Mouse (Mus musculus) stomach, embryonic 16.5 days (tissue): ENCODE measurements around the gene Ccdc12. TPM values are rescaled to one million over a fixed set of nuclear protein-coding genes. Genes with fewer than 3 reads are reported as not detected.

Source experiments
- ATAC-seq: fragments of 200-750 bp; cut with Nextera tagmentation; 2 replicates; pipeline ENCODE4 v1.8.0; 2017; ENCODE audit warnings: moderate number of reproducible peaks, moderate TSS enrichment; ENCODE audit not compliant: insufficient read depth, low FRiP score
- H3K27ac ChIP-seq: fragments of 300-500 bp; sonication (generic); 2 replicates; pipeline ENCODE4 v1.5.1; 2014; ENCODE audit warnings: low read length
- H3K27me3 ChIP-seq: fragments of 300-500 bp; sonication (generic); 2 replicates; pipeline ENCODE4 v1.6.1; 2014; ENCODE audit warnings: low read length, control low read depth, mixed read lengths; ENCODE audit not compliant: control insufficient read depth, insufficient read depth
- H3K36me3 ChIP-seq: fragments of 300-500 bp; sonication (generic); 2 replicates; pipeline ENCODE4 v1.6.1; 2014; ENCODE audit warnings: low read length; ENCODE audit not compliant: control insufficient read depth, insufficient read depth
- H3K4me1 ChIP-seq: fragments of 300-500 bp; sonication (generic); 2 replicates; pipeline ENCODE4 v1.6.1; 2014; ENCODE audit warnings: low read length, control low read depth, mixed read lengths; ENCODE audit not compliant: control insufficient read depth, insufficient read depth
- H3K4me2 ChIP-seq: fragments of 300-500 bp; sonication (generic); 2 replicates; pipeline ENCODE4 v1.6.1; 2014; ENCODE audit warnings: low read depth, low read length, mixed read lengths
- H3K4me3 ChIP-seq: fragments of 300-500 bp; sonication (generic); replicated peaks from 2 replicates; pipeline ENCODE4 v1.5.1; 2014; ENCODE audit warnings: mild to moderate bottlenecking, low read length
- H3K9ac ChIP-seq: fragments of 300-500 bp; sonication (generic); 2 replicates; pipeline ENCODE4 v1.6.1; 2014; ENCODE audit warnings: low read length
- H3K9me3 ChIP-seq: fragments of 300-500 bp; sonication (generic); replicated peaks from 2 replicates; pipeline ENCODE4 v1.6.1; 2016; ENCODE audit warnings: low read length, control low read depth; ENCODE audit not compliant: control insufficient read depth
- WGBS: fragments of 180-500 bp; shearing (Covaris S2); extraction: QIAGEN DNeasy Blood & Tissue Kit; methylation state at CpG from one replicate; pipeline ENCODE4 v1.1.7; 2014; 5-methylcytosine and 5-hydroxymethylcytosine counted together
- polyA plus RNA-seq: library from polyadenylated mRNA; unstranded; fragments of >200 nt; fragmentation: Nextera tagmentation; extraction: Ambion mirVana; gene quantifications from 2 replicates; pipeline ENCODE4 v1.2.1, GENCODE M21; 2015

The Ccdc12 gene
- polyA plus RNA-seq = 148 and 153 TPM in 2 replicates

GRCm38 (mm10) chr9:110656249-110657221 lies at the start of gene Ccdc12:
Gene Ccdc12 (plus strand): TSS chr9:110656503.
- WGBS = under 1% methylated on average over 52 of the region's 52 CpGs
- Histone ChIP-seq H3K27me3 (peaks cover 4% of the 10 kb centered on the region; the same call in 1 of the 2 replicates), H3K4me3 (peak within 1 kb of the TSS; percentile 58), H3K4me1 (peaks cover 32% of the 10 kb centered on the region), H3K36me3 (no peaks in the 10 kb centered on the region), H3K9ac (peak within 1 kb of the TSS; percentile 85), H3K4me2 (peak within 1 kb of the TSS; percentile 81), H3K27ac (peak within 1 kb of the TSS; percentile 69), H3K9me3 (no peaks in the 10 kb centered on the region)
- ATAC-seq = peak; percentile 91

- H3K9me3 ChIP-seq = no peaks in the 10 kb centered on the region
- H3K27me3 ChIP-seq = no peaks in the 10 kb centered on the region
- no peak overlapping the region for H3K4me2 ChIP-seq
- no peaks in the 10 kb centered on the region for H3K4me1 ChIP-seq
- no peak for ATAC-seq
- H3K9ac ChIP-seq = no peak overlapping the region
- peaks cover 19% of the 10 kb centered on the region for H3K36me3 ChIP-seq
- no peak overlapping the region for H3K4me3 ChIP-seq
- no peak overlapping the region for H3K27ac ChIP-seq
- 91% methylated on average over 3 of the region's 3 CpGs for WGBS
These were observed 44.8 kb upstream of the Ccdc12 start for GRCm38 (mm10) chr9:110611471-110611870.

GRCm38 (mm10) chr9:110617081-110617480 lies 39.2 kb upstream of the Ccdc12 start:
- no peak for ATAC-seq
- H3K4me3 ChIP-seq = no peak overlapping the region
- no peak overlapping the region for H3K9ac ChIP-seq
- no peaks in the 10 kb centered on the region for H3K4me1 ChIP-seq
- no peaks in the 10 kb centered on the region for H3K9me3 ChIP-seq
- no peaks in the 10 kb centered on the region for H3K27me3 ChIP-seq
- H3K27ac ChIP-seq = peak overlapping the region; percentile 23; the same call in 1 of the 2 replicates
- H3K36me3 ChIP-seq = peaks cover 29% of the 10 kb centered on the region
- no peak overlapping the region for H3K4me2 ChIP-seq
- 75% methylated on average over 3 of the region's 3 CpGs for WGBS

GRCm38 (mm10) chr9:110620180-110620579 lies 36.1 kb upstream of the Ccdc12 start:
- H3K4me2 ChIP-seq = no peak overlapping the region
- no peaks in the 10 kb centered on the region for H3K27me3 ChIP-seq
- no peak for ATAC-seq
- H3K36me3 ChIP-seq = peaks cover 21% of the 10 kb centered on the region
- H3K4me3 ChIP-seq = no peak overlapping the region
- no peaks in the 10 kb centered on the region for H3K9me3 ChIP-seq
- 81% methylated on average over 7 of the region's 7 CpGs for WGBS
- no peak overlapping the region for H3K27ac ChIP-seq
- H3K4me1 ChIP-seq = peaks cover 8% of the 10 kb centered on the region; the same call in 1 of the 2 replicates
- no peak overlapping the region for H3K9ac ChIP-seq

GRCm38 (mm10) chr9:110620685-110621084 lies 35.6 kb upstream of the Ccdc12 start:
- H3K36me3 ChIP-seq = peaks cover 17% of the 10 kb centered on the region
- no peak overlapping the region for H3K9ac ChIP-seq
- 91% methylated on average over 7 of the region's 7 CpGs for WGBS
- ATAC-seq = no peak
- H3K27ac ChIP-seq = no peak overlapping the region
- no peak overlapping the region for H3K4me2 ChIP-seq
- no peak overlapping the region for H3K4me3 ChIP-seq
- peaks cover 12% of the 10 kb centered on the region; the same call in 1 of the 2 replicates for H3K4me1 ChIP-seq
- no peaks in the 10 kb centered on the region for H3K9me3 ChIP-seq
- H3K27me3 ChIP-seq = no peaks in the 10 kb centered on the region

GRCm38 (mm10) chr9:110622621-110623219 lies 33.6 kb upstream of the Ccdc12 start:
- no peak overlapping the region for H3K9ac ChIP-seq
- no peak for ATAC-seq
- no peaks in the 10 kb centered on the region for H3K9me3 ChIP-seq
- 69% methylated on average over 12 of the region's 12 CpGs for WGBS
- no peak overlapping the region for H3K4me2 ChIP-seq
- no peak overlapping the region for H3K4me3 ChIP-seq
- H3K4me1 ChIP-seq = peaks cover 12% of the 10 kb centered on the region; the same call in 1 of the 2 replicates
- H3K27me3 ChIP-seq = no peaks in the 10 kb centered on the region
- H3K36me3 ChIP-seq = peaks cover 9% of the 10 kb centered on the region
- no peak overlapping the region for H3K27ac ChIP-seq

- Histone ChIP-seq H3K27ac (peak overlapping the region; percentile 80; the same call in 1 of the 2 replicates), H3K27me3 (no peaks in the 10 kb centered on the region), H3K4me2 (peak overlapping the region; percentile 89), H3K4me1 (peaks cover 12% of the 10 kb centered on the region; the same call in 1 of the 2 replicates), H3K36me3 (0 out of 2 replicates have a peak, but pooled peaks cover 4% of the 10 kb centered on the region), H3K9ac (peak overlapping the region; percentile 81), H3K9me3 (no peaks in the 10 kb centered on the region), H3K4me3 (peak overlapping the region; percentile 61)
- 37% methylated on average over 8 of the region's 8 CpGs for WGBS
- ATAC-seq = no peak
These were observed 32.7 kb upstream of the Ccdc12 start for GRCm38 (mm10) chr9:110623416-110624195.

GRCm38 (mm10) chr9:110624361-110625166 lies 31.7 kb upstream of the Ccdc12 start, which contains the start of gene Nradd:
Gene Nradd (minus strand): TSS chr9:110624452.
- Histone ChIP-seq H3K9me3 (no peaks in the 10 kb centered on the region), H3K27ac (peak within 1 kb of the TSS; percentile 80), H3K4me2 (peak within 1 kb of the TSS; percentile 89), H3K27me3 (no peaks in the 10 kb centered on the region), H3K36me3 (0 out of 2 replicates have a peak, but pooled peaks cover 4% of the 10 kb centered on the region), H3K9ac (peak within 1 kb of the TSS; percentile 81), H3K4me1 (peaks cover 12% of the 10 kb centered on the region; the same call in 1 of the 2 replicates), H3K4me3 (peak within 1 kb of the TSS; percentile 61)
- WGBS = 2% methylated on average over 41 of the region's 41 CpGs
- ATAC-seq = peak; percentile 94
